Mouse (Mus musculus): ENCODE results near the gene Ptpra. TPM values are rescaled to one million over a fixed set of nuclear protein-coding genes. Genes with fewer than 3 reads are reported as not detected.

Ptpra gene
- polyA plus RNA-seq, 1 experiment from 2014 or later = 152 TPM

Small RNA genes within 50 kb of the gene (microRNA-seq; reads per million reads assigned to microRNA genes)
- not detected for gene Gm23876

Other genes starting within 250 kb of the Ptpra start
- 287 and 297 TPM in 2 replicates for gene Nop56, start 175.8 kb upstream of the Ptpra start, polyA plus RNA-seq (2015; fragmentation: Nextera tagmentation; extraction: Ambion mirVana)
- 176 and 179 TPM in 2 replicates for gene Idh3b, start 165.7 kb upstream of the Ptpra start, polyA plus RNA-seq (2015; fragmentation: Nextera tagmentation; extraction: Ambion mirVana)
- gene Ebf4, start 155.1 kb upstream of the Ptpra start, polyA plus RNA-seq (2015; fragmentation: Nextera tagmentation; extraction: Ambion mirVana) = 2.7 and 3.7 TPM in 2 replicates
- 18.1 and 19.0 TPM in 2 replicates for gene Cpxm1, start 52.7 kb upstream of the Ptpra start, polyA plus RNA-seq (2015; fragmentation: Nextera tagmentation; extraction: Ambion mirVana)
- gene Gm28372, start 45.0 kb upstream of the Ptpra start, polyA plus RNA-seq (2015; fragmentation: Nextera tagmentation; extraction: Ambion mirVana) = not detected in 2 replicates
- 0.73 and 0.86 TPM in 2 replicates for gene 1700020A23Rik, start 45.0 kb upstream of the Ptpra start, polyA plus RNA-seq (2015; fragmentation: Nextera tagmentation; extraction: Ambion mirVana)
- gene Tmem239, start 43.8 kb upstream of the Ptpra start, polyA plus RNA-seq (2015; fragmentation: Nextera tagmentation; extraction: Ambion mirVana) = 0.27 TPM in 1 of 2 replicates, not detected in the other
- 134 and 138 TPM in 2 replicates for gene Vps16, start 25.9 kb upstream of the Ptpra start, polyA plus RNA-seq (2015; fragmentation: Nextera tagmentation; extraction: Ambion mirVana)
- 17.3 and 17.8 TPM in 2 replicates for gene Pced1a, start 25.6 kb upstream of the Ptpra start, polyA plus RNA-seq (2015; fragmentation: Nextera tagmentation; extraction: Ambion mirVana)
- 76.3 and 86.2 TPM in 2 replicates for gene Mrps26, start 113.5 kb downstream of the Ptpra start, polyA plus RNA-seq (2015; fragmentation: Nextera tagmentation; extraction: Ambion mirVana)
- gene Oxt, start 125.9 kb downstream of the Ptpra start, polyA plus RNA-seq (2015; fragmentation: Nextera tagmentation; extraction: Ambion mirVana) = 2.4 TPM in 1 of 2 replicates, not detected in the other
- gene Avp, start 132.3 kb downstream of the Ptpra start, polyA plus RNA-seq (2015; fragmentation: Nextera tagmentation; extraction: Ambion mirVana) = 4.7 and 23.5 TPM in 2 replicates
- gene Fastkd5, start 179.7 kb downstream of the Ptpra start, polyA plus RNA-seq (2015; fragmentation: Nextera tagmentation; extraction: Ambion mirVana) = 12.5 and 17.2 TPM in 2 replicates
- gene Ubox5, start 179.8 kb downstream of the Ptpra start, polyA plus RNA-seq (2015; fragmentation: Nextera tagmentation; extraction: Ambion mirVana) = 13.7 and 14.7 TPM in 2 replicates
- 8.4 and 11.3 TPM in 2 replicates for gene Lzts3, start 192.5 kb downstream of the Ptpra start, polyA plus RNA-seq (2015; fragmentation: Nextera tagmentation; extraction: Ambion mirVana)
- gene Ddrgk1, start 214.4 kb downstream of the Ptpra start, polyA plus RNA-seq (2015; fragmentation: Nextera tagmentation; extraction: Ambion mirVana) = 57.1 and 62.3 TPM in 2 replicates
- 117 and 124 TPM in 2 replicates for gene Itpa, start 217.3 kb downstream of the Ptpra start, polyA plus RNA-seq (2015; fragmentation: Nextera tagmentation; extraction: Ambion mirVana)
- 0.86 and 1.8 TPM in 2 replicates for gene Slc4a11, start 247.2 kb downstream of the Ptpra start, polyA plus RNA-seq (2015; fragmentation: Nextera tagmentation; extraction: Ambion mirVana)